Mouse (Mus musculus) liver, embryonic 11.5 days (tissue): ENCODE results near the gene Gkn3. TPM values are rescaled to one million over a fixed set of nuclear protein-coding genes. Genes with fewer than 3 reads are reported as not detected.

ENCODE experiments used
- ATAC-seq: fragments of 200-750 bp; cut with Nextera tagmentation; replicated peaks from 2 replicates; pipeline ENCODE4 v1.8.0; 2017; ENCODE audit warnings: moderate number of reproducible peaks, mild to moderate bottlenecking, moderate TSS enrichment, moderate library complexity; ENCODE audit not compliant: low FRiP score
- DNase-seq: peaks from one replicate; pipeline ENCODE4 v3.0.0-alpha.2; 2017; ENCODE audit warnings: low spot score
- H3K27ac ChIP-seq: fragments of 300-500 bp; sonication (generic); 2 replicates; pipeline ENCODE4 v1.5.1; 2014; ENCODE audit warnings: mild to moderate bottlenecking, low read depth, low read length, control low read depth
- H3K27me3 ChIP-seq: fragments of 300-500 bp; sonication (generic); replicated peaks from 2 replicates; pipeline ENCODE4 v1.6.1; 2014; ENCODE audit warnings: low read length, mixed read lengths; ENCODE audit not compliant: control insufficient read depth, insufficient read depth
- H3K36me3 ChIP-seq: fragments of 300-500 bp; sonication (generic); 2 replicates; pipeline ENCODE4 v1.6.1; 2014; ENCODE audit warnings: mild to moderate bottlenecking, low read length, moderate library complexity, mixed read lengths; ENCODE audit not compliant: control insufficient read depth, insufficient read depth
- H3K4me1 ChIP-seq: fragments of 300-500 bp; sonication (generic); replicated peaks from 2 replicates; pipeline ENCODE4 v1.6.1; 2014; ENCODE audit warnings: low read length, mixed read lengths; ENCODE audit not compliant: control insufficient read depth, insufficient read depth
- H3K4me2 ChIP-seq: fragments of 300-500 bp; sonication (generic); 2 replicates; pipeline ENCODE4 v1.6.1; 2014; ENCODE audit warnings: mild to moderate bottlenecking, control low read depth, moderate library complexity
- H3K4me3 ChIP-seq: fragments of 300-500 bp; sonication (generic); 2 replicates; pipeline ENCODE4 v1.5.1; 2014; ENCODE audit warnings: low read depth, low read length, control low read depth
- H3K9ac ChIP-seq: fragments of 300-500 bp; sonication (generic); 2 replicates; pipeline ENCODE4 v1.6.1; 2014; ENCODE audit warnings: low read depth, low read length, control low read depth
- H3K9me3 ChIP-seq: fragments of 300-500 bp; sonication (generic); 2 replicates; pipeline ENCODE4 v1.6.1; 2016; ENCODE audit warnings: low read length, inconsistent platforms, mixed read lengths; ENCODE audit not compliant: control insufficient read depth
- WGBS: fragments of 180-500 bp; shearing (Covaris S2); extraction: QIAGEN DNeasy Blood & Tissue Kit; methylation state at CpG from one replicate; pipeline ENCODE4 v1.1.7; 2014; 5-methylcytosine and 5-hydroxymethylcytosine counted together
- polyA plus RNA-seq: library from polyadenylated mRNA; unstranded; fragments of >200 nt; fragmentation: Nextera tagmentation; extraction: Ambion mirVana; gene quantifications from 2 replicates; pipeline ENCODE4 v1.2.1, GENCODE M21; 2014

Gkn3 gene
- polyA plus RNA-seq: 0.21 TPM in 1 of 2 replicates, not detected in the other

GRCm38 (mm10) chr6:87388877-87389276 is at the start of gene Gkn3:
Gene Gkn3, minus strand, starts transcription at chr6:87388935.
- peaks cover 6% of the 10 kb centered on the region for H3K27me3 ChIP-seq
- WGBS: 48% methylated on average over 7 of the region's 7 CpGs

DNA sequence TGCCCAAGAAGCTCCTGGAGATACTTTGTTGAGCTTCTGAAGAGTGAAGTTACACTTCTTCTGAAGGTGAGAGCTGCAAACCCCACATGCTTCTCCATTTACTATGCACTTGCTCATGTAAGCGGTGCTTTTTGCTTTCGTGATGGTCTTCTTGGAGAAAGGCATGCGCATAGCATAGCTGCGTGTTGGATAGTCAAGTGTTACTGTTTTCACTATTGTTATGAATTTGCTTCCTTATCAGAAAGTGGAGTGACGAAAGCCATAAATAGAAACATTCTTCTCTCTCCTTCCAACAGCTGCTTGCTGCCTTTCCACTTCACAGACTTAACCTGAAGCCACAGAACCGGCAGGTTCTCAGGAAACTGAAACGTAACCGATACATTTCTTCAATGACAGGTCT is 48.0 kb upstream of the Gkn3 start:
- Histone ChIP-seq H3K9ac (no peak overlapping the region), H3K4me1 (no peaks in the 10 kb centered on the region; the same call in 1 of the 2 replicates), H3K4me2 (no peak overlapping the region), H3K9me3 (no peaks in the 10 kb centered on the region), H3K27me3 (no peaks in the 10 kb centered on the region), H3K36me3 (no peaks in the 10 kb centered on the region), H3K27ac (no peak overlapping the region), H3K4me3 (no peak overlapping the region)
- DNase-seq (no peak), ATAC-seq (no peak)
- 82% methylated on average over 8 of the region's 8 CpGs for WGBS

More at GRCm38 (mm10) chr6:87388877-87389276, at the start of gene Gkn3:
- Histone ChIP-seq H3K4me3 (no peak within 1 kb of the TSS), H3K36me3 (no peaks in the 10 kb centered on the region), H3K9me3 (no peaks in the 10 kb centered on the region), H3K27ac (no peak within 1 kb of the TSS), H3K9ac (no peak within 1 kb of the TSS), H3K4me2 (peak within 1 kb of the TSS; percentile 4; the same call in 1 of the 2 replicates), H3K4me1 (peaks cover 3% of the 10 kb centered on the region; the same call in 1 of the 2 replicates)
- DNase-seq (no peak), ATAC-seq (no peak)

GRCm38 (mm10) chr6:87435791-87436190 is 47.1 kb upstream of the Gkn3 start:
- Histone ChIP-seq H3K4me1 (no peaks in the 10 kb centered on the region; the same call in 1 of the 2 replicates), H3K4me2 (no peak overlapping the region), H3K9ac (no peak overlapping the region), H3K9me3 (no peaks in the 10 kb centered on the region), H3K4me3 (no peak overlapping the region), H3K27me3 (no peaks in the 10 kb centered on the region), H3K27ac (no peak overlapping the region), H3K36me3 (no peaks in the 10 kb centered on the region)
- WGBS: 88% methylated on average over 3 of the region's 3 CpGs
- DNase-seq (no peak), ATAC-seq (no peak)

GRCm38 (mm10) chr6:87428487-87429044 is 39.8 kb upstream of the Gkn3 start, which contains the start of gene Bmp10:
Gene Bmp10, plus strand, starts transcription at chr6:87428994.
- ATAC-seq: no peak
- no peaks in the 10 kb centered on the region for H3K36me3 ChIP-seq
- peak within 1 kb of the TSS; percentile 25; the same call in 1 of the 2 replicates for H3K27ac ChIP-seq
- H3K4me2 ChIP-seq: no peak within 1 kb of the TSS
- no peaks in the 10 kb centered on the region for H3K27me3 ChIP-seq
- H3K9ac ChIP-seq: 0 out of 2 replicates have a peak within 1 kb of the TSS, but pooled peaks have one; percentile 46
- H3K4me1 ChIP-seq: peaks cover 5% of the 10 kb centered on the region
- WGBS: 57% methylated on average over 7 of the region's 7 CpGs
- no peaks in the 10 kb centered on the region for H3K9me3 ChIP-seq
- H3K4me3 ChIP-seq: peak within 1 kb of the TSS; percentile 29
- DNase-seq: no peak

- no peaks in the 10 kb centered on the region for H3K9me3 ChIP-seq
- no peak overlapping the region for H3K4me3 ChIP-seq
- peaks cover 7% of the 10 kb centered on the region for H3K4me1 ChIP-seq
- DNase-seq (no peak), ATAC-seq (no peak)
- no peak overlapping the region for H3K9ac ChIP-seq
- H3K27ac ChIP-seq: no peak overlapping the region
- WGBS: 77% methylated on average over 8 of the region's 8 CpGs
- no peak overlapping the region for H3K4me2 ChIP-seq
- H3K36me3 ChIP-seq: no peaks in the 10 kb centered on the region
- H3K27me3 ChIP-seq: no peaks in the 10 kb centered on the region
Observed at GRCm38 (mm10) chr6:87427616-87428015, 38.9 kb upstream of the Gkn3 start.

DNA sequence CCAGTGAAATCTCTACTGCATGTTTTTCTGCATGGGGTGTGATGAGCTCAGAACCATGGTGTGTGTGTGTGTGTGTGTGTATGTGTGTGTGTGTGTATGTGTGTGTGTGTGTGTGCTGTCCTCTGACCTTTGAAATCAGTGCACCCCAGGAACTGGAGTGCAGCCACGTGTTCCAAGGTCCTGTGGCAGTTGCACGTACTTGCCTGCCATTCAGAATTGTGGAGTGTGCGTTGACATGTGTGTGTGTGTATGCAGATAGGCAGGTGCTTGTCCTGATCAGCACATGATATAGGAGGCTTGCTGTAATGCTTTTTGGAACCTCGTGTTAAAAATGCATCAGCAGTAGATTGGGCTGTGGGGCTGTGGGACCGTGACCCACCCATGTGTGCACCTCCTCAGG is 38.2 kb upstream of the Gkn3 start:
- no peaks in the 10 kb centered on the region for H3K27me3 ChIP-seq
- H3K27ac ChIP-seq: no peak overlapping the region
- no peak overlapping the region for H3K4me3 ChIP-seq
- H3K9ac ChIP-seq: no peak overlapping the region
- DNase-seq (no peak), ATAC-seq (no peak)
- WGBS: 69% methylated on average over 5 of the region's 5 CpGs
- no peak overlapping the region for H3K4me2 ChIP-seq
- no peaks in the 10 kb centered on the region for H3K9me3 ChIP-seq
- no peaks in the 10 kb centered on the region for H3K36me3 ChIP-seq
- peaks cover 10% of the 10 kb centered on the region for H3K4me1 ChIP-seq

DNA sequence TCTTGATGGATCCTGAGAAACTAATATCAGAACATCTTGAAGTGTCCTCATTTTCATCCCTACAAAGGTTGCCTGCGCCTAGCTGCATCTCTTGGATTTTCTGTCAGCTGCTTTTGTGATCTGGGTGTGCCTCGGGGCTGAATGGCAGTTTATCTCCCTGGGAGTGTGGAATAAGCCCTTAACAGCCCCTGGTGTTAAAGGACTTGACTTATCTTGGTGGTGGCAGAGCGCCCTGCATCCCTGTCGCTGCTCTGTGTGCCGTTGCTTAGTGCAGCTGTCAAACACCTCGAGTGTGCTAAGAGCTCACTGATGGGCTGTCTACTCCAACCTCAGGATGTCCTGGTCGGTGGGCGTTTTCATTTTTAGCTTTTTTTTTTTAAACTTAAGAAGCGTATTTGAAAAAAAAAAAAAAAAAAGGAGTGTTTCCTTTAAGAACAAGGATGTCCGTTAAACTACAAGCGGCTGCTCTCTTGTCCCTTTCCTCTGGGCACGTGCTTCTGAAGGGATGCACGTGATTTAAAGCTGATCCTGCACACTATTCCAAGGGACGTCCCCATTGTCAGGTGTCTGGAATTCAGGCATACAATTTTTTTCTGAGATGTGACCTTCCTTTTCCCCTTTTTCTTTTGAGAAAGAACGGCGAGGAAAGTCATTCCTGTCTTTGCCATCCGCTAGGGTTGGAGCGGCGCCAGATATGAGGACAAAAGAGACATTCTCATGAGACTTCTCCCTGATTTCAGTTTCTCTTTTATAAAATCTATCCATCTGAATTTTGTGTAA is 35.5 kb upstream of the Gkn3 start:
- no peak overlapping the region for H3K9ac ChIP-seq
- H3K27me3 ChIP-seq: no peaks in the 10 kb centered on the region
- H3K9me3 ChIP-seq: no peaks in the 10 kb centered on the region
- no peak overlapping the region for H3K4me3 ChIP-seq
- no peaks in the 10 kb centered on the region for H3K36me3 ChIP-seq
- H3K4me2 ChIP-seq: no peak overlapping the region
- ATAC-seq (no peak), DNase-seq (no peak)
- H3K4me1 ChIP-seq: peaks cover 12% of the 10 kb centered on the region
- 53% methylated on average over 19 of the region's 19 CpGs for WGBS
- H3K27ac ChIP-seq: no peak overlapping the region

DNA sequence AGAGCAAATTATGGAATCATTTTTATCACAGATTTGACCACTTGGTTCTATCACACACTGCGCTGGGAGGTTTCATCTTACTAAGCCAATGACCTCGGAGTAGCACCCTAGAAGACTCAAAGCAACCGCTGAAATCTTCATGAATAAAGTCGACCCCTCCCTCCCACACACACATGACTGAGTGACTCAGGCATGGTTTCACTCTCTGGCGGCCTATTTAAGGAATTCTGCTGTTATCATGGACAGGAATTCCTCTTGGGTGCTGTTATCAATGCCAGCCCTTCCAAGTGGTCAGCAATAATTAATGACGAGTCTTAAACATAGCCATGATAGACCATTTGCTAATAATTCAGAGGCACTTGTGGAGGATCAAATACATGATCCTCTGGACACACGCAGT is 33.6 kb upstream of the Gkn3 start:
- no peak overlapping the region for H3K4me3 ChIP-seq
- no peak overlapping the region for H3K27ac ChIP-seq
- H3K27me3 ChIP-seq: no peaks in the 10 kb centered on the region
- peaks cover 12% of the 10 kb centered on the region for H3K4me1 ChIP-seq
- H3K9ac ChIP-seq: no peak overlapping the region
- no peaks in the 10 kb centered on the region for H3K36me3 ChIP-seq
- WGBS: 48% methylated on average over 7 of the region's 7 CpGs
- no peak for DNase-seq
- no peak for ATAC-seq
- H3K9me3 ChIP-seq: no peaks in the 10 kb centered on the region
- H3K4me2 ChIP-seq: no peak overlapping the region
